Mouse (Mus musculus) stomach, postnatal 0 days (tissue): ENCODE measurements at regions not wholly inside any gene's neighbourhood (a gene's known extent, or its start where the extent isn't known, plus 50 kb on each side); places are given as distances from the start of the nearest gene placed in this dataset.

Experiments
- CTCF ChIP-seq: IDR thresholded peaks from 2 replicates; pipeline ENCODE4 v1.5.1; 2016; ENCODE audit warnings: antibody characterized with exemption, low read depth, mild to moderate bottlenecking, moderate library complexity
- EP300 ChIP-seq: optimal IDR thresholded peaks from 2 replicates; pipeline ENCODE3; 2016; ENCODE audit warnings: antibody characterized with exemption

DNA sequence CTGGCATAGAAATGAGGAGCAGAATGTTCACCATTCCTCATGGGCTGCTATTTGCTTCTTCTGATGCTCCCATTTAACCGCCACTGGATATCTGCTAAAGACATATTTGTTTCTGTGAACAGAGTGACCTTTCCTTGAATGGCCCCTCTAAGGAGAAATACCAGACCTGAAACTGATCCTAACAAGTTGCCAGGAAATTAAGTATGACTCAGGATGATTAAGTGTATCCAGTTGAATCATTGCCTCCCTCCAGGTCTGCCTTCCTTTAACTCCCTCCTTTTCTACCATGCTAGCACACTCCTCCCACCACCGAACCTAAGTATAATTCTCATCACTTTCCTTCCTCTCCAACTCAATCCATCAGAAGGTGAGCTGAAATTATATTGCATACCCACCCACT, 194.2 kb upstream of the Dph6 start:
- no peak for TF ChIP-seq CTCF
- no peak for TF ChIP-seq EP300
